Mouse (Mus musculus) stomach, embryonic 14.5 days (tissue): ENCODE data around the gene Ndst4. TPM values are rescaled to one million over a fixed set of nuclear protein-coding genes. Genes with fewer than 3 reads are reported as not detected.

Experiments
- ATAC-seq: fragments of 200-750 bp; cut with Nextera tagmentation; 2 replicates; pipeline ENCODE4 v1.8.0; 2017; ENCODE audit warnings: low read depth, moderate TSS enrichment; ENCODE audit not compliant: insufficient number of reproducible peaks, insufficient read depth, low FRiP score
- H3K27ac ChIP-seq: fragments of 300-500 bp; sonication (generic); 2 replicates; pipeline ENCODE4 v1.5.1; 2014; ENCODE audit warnings: mild to moderate bottlenecking, low read length, moderate library complexity, mixed read lengths
- H3K27me3 ChIP-seq: fragments of 300-500 bp; sonication (generic); 2 replicates; pipeline ENCODE4 v1.6.1; 2014; ENCODE audit warnings: low read length, control low read depth, mixed read lengths; ENCODE audit not compliant: control insufficient read depth, insufficient read depth
- H3K36me3 ChIP-seq: fragments of 300-500 bp; sonication (generic); 2 replicates; pipeline ENCODE4 v1.6.1; 2014; ENCODE audit warnings: mild to moderate bottlenecking, control low read depth, low read length, moderate library complexity, mixed read lengths; ENCODE audit not compliant: control insufficient read depth, insufficient read depth
- H3K4me1 ChIP-seq: fragments of 300-500 bp; sonication (generic); 2 replicates; pipeline ENCODE4 v1.6.1; 2014; ENCODE audit warnings: low read length, control low read depth, mixed read lengths; ENCODE audit not compliant: control insufficient read depth, insufficient read depth
- H3K4me2 ChIP-seq: fragments of 300-500 bp; sonication (generic); replicated peaks from 2 replicates; pipeline ENCODE4 v1.6.1; 2014; ENCODE audit warnings: low read depth, low read length, control low read depth
- H3K4me3 ChIP-seq: fragments of 300-500 bp; sonication (generic); 2 replicates; pipeline ENCODE4 v1.5.1; 2014; ENCODE audit warnings: low read depth, low read length, control low read depth
- H3K9ac ChIP-seq: fragments of 300-500 bp; sonication (generic); replicated peaks from 2 replicates; pipeline ENCODE4 v1.6.1; 2014; ENCODE audit warnings: low read depth, mild to moderate bottlenecking, control low read depth, low read length, moderate library complexity, mixed read lengths
- H3K9me3 ChIP-seq: fragments of 300-500 bp; sonication (generic); 2 replicates; pipeline ENCODE4 v1.6.1; 2016; ENCODE audit warnings: low read depth, low read length, control low read depth; ENCODE audit not compliant: control insufficient read depth
- WGBS: fragments of 180-500 bp; shearing (Covaris S2); extraction: QIAGEN DNeasy Blood & Tissue Kit; methylation state at CpG from one replicate; pipeline ENCODE4 v1.1.7; 2014; 5-methylcytosine and 5-hydroxymethylcytosine counted together
- polyA plus RNA-seq: library from polyadenylated mRNA; unstranded; fragments of >200 nt; fragmentation: Nextera tagmentation; extraction: Ambion mirVana; gene quantifications from 2 replicates; pipeline ENCODE4 v1.2.1, GENCODE M21; 2014

The Ndst4 gene
- polyA plus RNA-seq, 1 experiment from 2014 or later, result 0.74 TPM

DNA sequence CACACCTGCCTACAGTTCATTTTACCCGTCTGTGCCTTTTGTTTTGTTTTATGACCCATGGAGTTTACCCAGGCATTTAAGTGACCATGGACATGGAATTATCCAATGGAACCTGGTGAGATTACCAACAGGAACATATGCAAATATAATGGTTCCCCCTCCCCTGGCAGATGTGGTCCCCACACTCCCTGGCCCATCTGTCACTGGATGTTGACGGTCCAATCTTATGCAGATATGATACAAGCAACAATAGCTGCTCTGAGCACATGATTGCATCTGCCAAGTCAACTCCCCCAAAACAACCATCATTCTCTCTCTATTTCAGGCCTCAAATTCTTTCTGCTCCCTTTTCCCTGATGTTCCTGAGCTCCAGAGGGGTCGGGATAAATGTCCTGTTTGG lies 342.5 kb downstream of the Ndst4 start:
- WGBS, result 67% methylated on average over 3 of the region's 3 CpGs

DNA sequence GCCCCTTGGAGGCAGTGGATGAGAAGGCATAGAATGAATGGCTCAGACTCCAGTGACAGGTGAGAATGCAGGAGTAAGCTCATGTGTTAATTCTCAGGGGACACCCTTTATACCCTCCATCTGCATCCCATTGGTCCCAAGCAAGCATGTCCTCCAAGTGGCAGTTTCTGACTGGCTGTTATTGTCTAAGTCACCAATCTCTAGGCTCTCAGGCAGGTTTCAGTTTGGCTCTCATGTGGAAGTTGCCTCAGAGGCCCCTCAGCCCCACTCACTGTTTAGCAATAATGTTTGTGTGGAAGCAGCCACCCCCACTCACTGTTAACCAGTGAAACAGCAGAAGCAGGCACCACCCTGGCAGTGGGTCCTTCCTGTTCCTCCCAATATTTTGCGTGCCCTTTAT lies 353.0 kb downstream of the Ndst4 start:
- no peak for ATAC-seq
- no peak overlapping the region for H3K4me2 ChIP-seq
- H3K36me3 ChIP-seq, result no peaks in the 10 kb centered on the region
- no peak overlapping the region for H3K27ac ChIP-seq
- WGBS, result 84% methylated on average over 1 of the region's 1 CpGs
- no peaks in the 10 kb centered on the region for H3K27me3 ChIP-seq
- no peaks in the 10 kb centered on the region for H3K4me1 ChIP-seq
- H3K4me3 ChIP-seq, result no peak overlapping the region
- no peaks in the 10 kb centered on the region for H3K9me3 ChIP-seq
- no peak overlapping the region for H3K9ac ChIP-seq

More for the DNA sequence above, 342.5 kb downstream of the Ndst4 start:
- Histone ChIP-seq H3K27me3 (no peaks in the 10 kb centered on the region), H3K4me2 (no peak overlapping the region), H3K9me3 (no peaks in the 10 kb centered on the region), H3K27ac (no peak overlapping the region), H3K36me3 (no peaks in the 10 kb centered on the region), H3K4me1 (no peaks in the 10 kb centered on the region), H3K4me3 (no peak overlapping the region), H3K9ac (no peak overlapping the region)
- ATAC-seq, result no peak

DNA sequence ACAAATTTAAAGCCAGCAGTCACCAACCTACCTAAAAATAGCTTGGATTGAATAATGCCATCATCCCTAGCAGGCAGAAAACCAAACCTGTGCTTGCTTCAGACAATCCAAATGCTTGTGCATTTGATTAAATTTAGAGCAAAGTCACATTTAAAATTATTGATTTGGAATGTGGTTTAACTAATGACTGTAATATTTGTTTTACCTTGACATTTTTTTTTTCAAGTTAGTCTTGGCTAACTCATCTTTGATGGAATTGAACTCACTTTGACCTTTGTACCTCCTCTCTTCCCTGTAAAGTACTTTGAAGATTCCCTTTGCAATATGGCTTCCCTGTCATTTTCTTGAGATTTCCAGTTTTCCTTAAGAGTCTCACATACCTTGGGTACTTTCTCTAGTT lies 356.8 kb downstream of the Ndst4 start:
- H3K27ac ChIP-seq, result no peak overlapping the region
- no peaks in the 10 kb centered on the region for H3K9me3 ChIP-seq
- no peak overlapping the region for H3K4me3 ChIP-seq
- H3K9ac ChIP-seq, result no peak overlapping the region
- no peaks in the 10 kb centered on the region for H3K27me3 ChIP-seq
- no peak overlapping the region for H3K4me2 ChIP-seq
- ATAC-seq, result no peak
- H3K4me1 ChIP-seq, result no peaks in the 10 kb centered on the region
- H3K36me3 ChIP-seq, result no peaks in the 10 kb centered on the region
